26 mouse cellular contexts compared by ENCODE assay signal in genomic region chr5:151406276-151406675, GRCm38 (mm10). TPM values are rescaled to one million over a fixed set of nuclear protein-coding genes. Genes with fewer than 3 reads are reported as not detected.
DNase-seq lines count a peak whose midpoint lies in the region; ATAC-seq and TF ChIP-seq lines count a peak whose summit lies in the region.
"Had no signal": no experiment of that assay in that cellular context is flagged by ENCODE, and none has a peak within 500 bp of the region (broad histone marks: within the 10 kb centered on the region; RNA-seq: fewer than 3 reads in every experiment).

No protein-coding gene starts in this region.

- H3K36me3 ChIP-seq in liver, adult 2 months (ENCODE audit: control insufficient read depth, insufficient read depth, low read length) = no peaks in the 10 kb centered on the region
- H3K36me3 ChIP-seq in liver, postnatal 0 days (replicated peaks; ENCODE audit: insufficient read depth, low read length) = no peaks in the 10 kb centered on the region
- no peaks in the 10 kb centered on the region for H3K36me3 ChIP-seq in midbrain, embryonic 11.5 days (ENCODE audit: control insufficient read depth, insufficient read depth, low read length)
- no peaks in the 10 kb centered on the region for H3K36me3 ChIP-seq in midbrain, embryonic 16.5 days (ENCODE audit: control insufficient read depth, insufficient read depth, low read length)
- no peaks in the 10 kb centered on the region for H3K36me3 ChIP-seq in stomach, postnatal 0 days (ENCODE audit: control insufficient read depth, insufficient read depth, low read length)
- H3K36me3 ChIP-seq in heart, embryonic 12.5 days = no peaks in the 10 kb centered on the region
- H3K36me3 ChIP-seq: G1E had no signal

- no peak for ATAC-seq in liver, postnatal 0 days
- ATAC-seq in midbrain, embryonic 11.5 days (ENCODE audit: low FRiP score) = no peak
- no peak for ATAC-seq in midbrain, embryonic 16.5 days
- ATAC-seq in stomach, postnatal 0 days (ENCODE audit: low FRiP score, low TSS enrichment) = no peak
- ATAC-seq in heart, embryonic 12.5 days (ENCODE audit: insufficient number of reproducible peaks, low FRiP score) = no peak
- ATAC-seq: activated CD4-positive, CD25-positive, alpha-beta regulatory T cell, adult 4 months; CD4-positive, CD25-positive, alpha-beta regulatory T cell, adult 4 months; Patski had no signal

- whole genome bisulfite sequencing in liver, adult 2 months = 21% methylated on average over 5 of the region's 5 CpGs
- 61% methylated on average over 5 of the region's 5 CpGs for WGBS in liver, postnatal 0 days (ENCODE audit: insufficient replicate concordance)
- WGBS in midbrain, embryonic 11.5 days = 85% methylated on average over 5 of the region's 5 CpGs
- 83% methylated on average over 5 of the region's 5 CpGs for WGBS in midbrain, embryonic 16.5 days
- 46% methylated on average over 5 of the region's 5 CpGs for WGBS in stomach, postnatal 0 days
- WGBS in heart, embryonic 12.5 days = 80% methylated on average over 5 of the region's 5 CpGs

- TF ChIP-seq POLR2A in liver, adult 2 months (IDR thresholded peaks at IDR 0.05; ENCODE audit: extremely low read depth, insufficient read depth, low read length) = no peak

- no peaks in the 10 kb centered on the region for H3K27me3 ChIP-seq in liver, adult 2 months (ENCODE audit: control insufficient read depth, insufficient read depth, low read length)
- no peaks in the 10 kb centered on the region for H3K27me3 ChIP-seq in liver, postnatal 0 days (ENCODE audit: insufficient read depth, low read length)
- no peaks in the 10 kb centered on the region for H3K27me3 ChIP-seq in midbrain, embryonic 11.5 days (ENCODE audit: control insufficient read depth, insufficient read depth, low read length)
- no peaks in the 10 kb centered on the region for H3K27me3 ChIP-seq in midbrain, embryonic 16.5 days (ENCODE audit: control insufficient read depth, insufficient read depth, low read depth, low read length)
- H3K27me3 ChIP-seq in stomach, postnatal 0 days (ENCODE audit: control insufficient read depth, insufficient read depth, low read length) = no peaks in the 10 kb centered on the region
- no peaks in the 10 kb centered on the region for H3K27me3 ChIP-seq in heart, embryonic 12.5 days (replicated peaks)
- H3K27me3 ChIP-seq: CH12.LX, Patski had no signal

- H3K9me3 ChIP-seq in liver, postnatal 0 days (ENCODE audit: low read length) = no peaks in the 10 kb centered on the region
- no peaks in the 10 kb centered on the region for H3K9me3 ChIP-seq in midbrain, embryonic 11.5 days (ENCODE audit: control insufficient read depth, low read length)
- H3K9me3 ChIP-seq in midbrain, embryonic 16.5 days (replicated peaks; ENCODE audit: control insufficient read depth, low read length, poor library complexity, severe bottlenecking) = no peaks in the 10 kb centered on the region
- H3K9me3 ChIP-seq in stomach, postnatal 0 days (ENCODE audit: control insufficient read depth, low read length) = no peaks in the 10 kb centered on the region
- no peaks in the 10 kb centered on the region for H3K9me3 ChIP-seq in heart, embryonic 12.5 days (replicated peaks)
- H3K9me3 ChIP-seq: G1E had no signal

- TF ChIP-seq CTCF in liver, adult 2 months (IDR thresholded peaks at IDR 0.05; ENCODE audit: low read depth, low read length) = no peak
- TF ChIP-seq CTCF in liver, postnatal 0 days (IDR thresholded peaks at IDR 0.05; ENCODE audit: low read depth) = no peak
- TF ChIP-seq CTCF in stomach, postnatal 0 days (IDR thresholded peaks at IDR 0.05; ENCODE audit: low read depth) = no peak

- peak; percentile 91 for DNase-seq in liver, adult 2 months (ENCODE audit: extremely low read depth, low read depth, low spot score)
- DNase-seq in liver, postnatal 0 days = no peak
- DNase-seq in midbrain, embryonic 11.5 days (ENCODE audit: low spot score, missing footprints) = peak; percentile 75
- no peak for DNase-seq in stomach, postnatal 0 days (ENCODE audit: low spot score)
- DNase-seq: adrenal gland, adult 2 months; adrenal gland, adult 8-10 months; adrenal gland, postnatal 10 days; adrenal gland, postnatal 14 days; adrenal gland, postnatal 25 days; adrenal gland, postnatal 36 days; B cell, adult 2 months; cerebellum, adult 11 months; cerebellum, adult 11-12 months; cerebellum, adult 18-20 months had no signal

- peak overlapping the region; percentile 56; the same call in 1 of the 2 replicates for H3K27ac ChIP-seq in liver, adult 2 months (replicated peaks; ENCODE audit: insufficient read depth, low read depth, low read length)
- no peak overlapping the region for H3K27ac ChIP-seq in liver, postnatal 0 days (ENCODE audit: low read depth)
- H3K27ac ChIP-seq in midbrain, embryonic 11.5 days (ENCODE audit: low read depth, low read length) = no peak overlapping the region
- H3K27ac ChIP-seq in midbrain, embryonic 16.5 days (ENCODE audit: low read length) = no peak overlapping the region
- H3K27ac ChIP-seq in stomach, postnatal 0 days (replicated peaks) = 0 out of 2 replicates have a peak overlapping the region, but pooled peaks have one; percentile 53
- H3K27ac ChIP-seq in heart, embryonic 12.5 days (ENCODE audit: poor library complexity, severe bottlenecking) = no peak overlapping the region

- no peak for TF ChIP-seq EP300 in liver, postnatal 0 days (IDR thresholded peaks at IDR 0.05; ENCODE audit: low read depth)
- no peak for TF ChIP-seq EP300 in stomach, postnatal 0 days (optimal IDR thresholded peaks at IDR 0.05)

- no peaks in the 10 kb centered on the region for H3K79me2 ChIP-seq in liver, adult 2 months (ENCODE audit: control insufficient read depth, insufficient read depth, low read length)

- peak overlapping the region; percentile 30; the same call in 1 of the 2 replicates for H3K9ac ChIP-seq in liver, adult 2 months (ENCODE audit: low read depth, low read length)
- H3K9ac ChIP-seq in liver, postnatal 0 days (replicated peaks) = no peak overlapping the region
- no peak overlapping the region for H3K9ac ChIP-seq in midbrain, embryonic 11.5 days (ENCODE audit: low read length)
- no peak overlapping the region for H3K9ac ChIP-seq in midbrain, embryonic 16.5 days (ENCODE audit: low read depth, low read length)
- H3K9ac ChIP-seq in stomach, postnatal 0 days (ENCODE audit: low read length) = no peak overlapping the region
- H3K9ac ChIP-seq in heart, embryonic 12.5 days = no peak overlapping the region

- no peak overlapping the region for H3K4me2 ChIP-seq in liver, postnatal 0 days (ENCODE audit: low read depth, low read length)
- H3K4me2 ChIP-seq in midbrain, embryonic 11.5 days = no peak overlapping the region
- H3K4me2 ChIP-seq in midbrain, embryonic 16.5 days (ENCODE audit: low read length) = no peak overlapping the region
- H3K4me2 ChIP-seq in stomach, postnatal 0 days (replicated peaks; ENCODE audit: low read depth) = no peak overlapping the region
- no peak overlapping the region for H3K4me2 ChIP-seq in heart, embryonic 12.5 days

- H3K4me1 ChIP-seq in liver, adult 2 months (ENCODE audit: control insufficient read depth, insufficient read depth, low read length) = peaks cover 14% of the 10 kb centered on the region
- 0 out of 2 replicates have a peak, but pooled peaks cover 2% of the 10 kb centered on the region for H3K4me1 ChIP-seq in liver, postnatal 0 days (ENCODE audit: insufficient read depth)
- no peaks in the 10 kb centered on the region; the same call in 1 of the 2 replicates for H3K4me1 ChIP-seq in midbrain, embryonic 11.5 days (ENCODE audit: control insufficient read depth, insufficient read depth, low read length)
- H3K4me1 ChIP-seq in midbrain, embryonic 16.5 days (ENCODE audit: control insufficient read depth, insufficient read depth, low read length) = peaks cover 3% of the 10 kb centered on the region; the same call in 1 of the 2 replicates
- H3K4me1 ChIP-seq in stomach, postnatal 0 days (replicated peaks; ENCODE audit: control insufficient read depth, insufficient read depth) = no peaks in the 10 kb centered on the region
- H3K4me1 ChIP-seq in heart, embryonic 12.5 days (replicated peaks) = no peaks in the 10 kb centered on the region

- peak overlapping the region; percentile 9; the same call in 1 of the 2 replicates for H3K4me3 ChIP-seq in liver, adult 2 months (ENCODE audit: insufficient read depth, low read depth, low read length)
- no peak overlapping the region for H3K4me3 ChIP-seq in liver, postnatal 0 days (ENCODE audit: low read depth, low read length)
- no peak overlapping the region for H3K4me3 ChIP-seq in midbrain, embryonic 11.5 days (ENCODE audit: low read depth, low read length)
- H3K4me3 ChIP-seq in midbrain, embryonic 16.5 days (ENCODE audit: low read depth, low read length) = no peak overlapping the region
- no peak overlapping the region for H3K4me3 ChIP-seq in stomach, postnatal 0 days (ENCODE audit: low read depth, low read length)
- no peak overlapping the region for H3K4me3 ChIP-seq in heart, embryonic 12.5 days

RNA-seq across cellular contexts. Expression of gene Gm42906, which starts 21.7 kb away (rescaled TPM):
- total RNA-seq in liver, adult 2 months (2014; rRNA removed) = not detected in 2 replicates
- not detected in 2 replicates for polyA plus RNA-seq in liver, adult 2 months (2012; rRNA removed)
- polyA plus RNA-seq in liver, postnatal 0 days (2015; fragmentation: Nextera tagmentation; extraction: Ambion mirVana) = not detected in 2 replicates
- not detected in 2 replicates for polyA plus RNA-seq in midbrain, embryonic 11.5 days (2014; fragmentation: Nextera tagmentation; extraction: Ambion mirVana)
- polyA plus RNA-seq in midbrain, embryonic 16.5 days (2015; fragmentation: Nextera tagmentation; extraction: Ambion mirVana) = not detected in 2 replicates
- 0.52 TPM in 1 of 2 replicates, not detected in the other for polyA plus RNA-seq in stomach, postnatal 0 days (2015; fragmentation: Nextera tagmentation; extraction: Ambion mirVana)
- polyA plus RNA-seq in heart, embryonic 12.5 days (2016; fragmentation: Nextera tagmentation; extraction: Ambion mirVana) = not detected in 2 replicates
- total RNA-seq: adrenal gland, adult 2 months; adrenal gland, postnatal 10 days; adrenal gland, postnatal 14 days; adrenal gland, postnatal 36 days; adrenal gland, postnatal 4 days; CH12.LX; ES-E14; G1E; MEL had no signal
- polyA plus RNA-seq: activated CD4-positive, CD25-positive, alpha-beta regulatory T cell, adult 4 months; adrenal gland, adult 2 months; brain, embryonic 14.5 days; C2C12; CD4-positive, CD25-positive, alpha-beta regulatory T cell, adult 4 months; G1E; Patski had no signal

Comparison
In these comparisons a context has a peak if more than half of its experiments do, and no peak if none do; other contexts are left out.
1. DNase-seq: peak in liver, adult 2 months (single experiment) and midbrain, embryonic 11.5 days (single experiment); none in liver, postnatal 0 days (single experiment) and stomach, postnatal 0 days (single experiment).
2. H3K27ac ChIP-seq: peak in liver, adult 2 months (single experiment) and stomach, postnatal 0 days (single experiment); none in liver, postnatal 0 days (single experiment), midbrain, embryonic 11.5 days (single experiment), midbrain, embryonic 16.5 days (single experiment) and heart, embryonic 12.5 days (single experiment).